Mouse (Mus musculus) pancreas, adult 10 weeks (tissue): ENCODE data around the gene Rnf113a1. TPM values are rescaled to one million over a fixed set of nuclear protein-coding genes. Genes with fewer than 3 reads are reported as not detected.

Experiments
- polyA plus RNA-seq: library from polyadenylated mRNA; stranded (reverse); fragments of 350-450 nt; fragmentation: Illumina TruSeq; extraction: RNeasy Lipid Tissue Mini Kit (QIAGEN cat#74804); gene quantifications from one replicate; pipeline ENCODE4 v1.2.3, GENCODE M21; 2015; ENCODE audit warnings: low read depth, low replicate concordance; ENCODE audit not compliant: insufficient read depth

The Rnf113a1 gene
- polyA plus RNA-seq: 1.2 TPM

GRCm38 (mm10) chrX:37191105-37191743 is at the start of gene Rnf113a1, which contains the start of gene Ndufa1:
Gene Rnf113a1, plus strand, starts transcription at chrX:37191245.
Gene Ndufa1, minus strand, starts transcription at chrX:37191163.

GRCm38 (mm10) chrX:37168742-37169141 is 22.3 kb upstream of the Rnf113a1 start, which contains the start of gene Akap14:
Gene Akap14, minus strand, starts transcription at chrX:37168842.

GRCm38 (mm10) chrX:37210941-37211340 is 19.9 kb downstream of the Rnf113a1 start, which contains the start of gene Gm9:
Gene Gm9, minus strand, starts transcription at chrX:37211041.

GRCm38 (mm10) chrX:37222158-37222557 is 31.1 kb downstream of the Rnf113a1 start, which contains the start of gene Rhox1:
Gene Rhox1, minus strand, starts transcription at chrX:37222258.

Other genes starting within 250 kb of the Rnf113a1 start
- 2.0 TPM for gene Sept6, start 199.5 kb upstream of the Rnf113a1 start, polyA plus RNA-seq
- gene Sowahd, start 142.4 kb upstream of the Rnf113a1 start, polyA plus RNA-seq: not detected
- 264 TPM for gene Rpl39, start 105.8 kb upstream of the Rnf113a1 start, polyA plus RNA-seq
- 10.2 TPM for gene Upf3b, start 80.9 kb upstream of the Rnf113a1 start, polyA plus RNA-seq
- 2.3 TPM for gene Nkap, start 64.5 kb upstream of the Rnf113a1 start, polyA plus RNA-seq
- gene Akap14, start 22.4 kb upstream of the Rnf113a1 start, polyA plus RNA-seq: not detected
- gene Ndufa1, start 82 bp upstream of the Rnf113a1 start, polyA plus RNA-seq: 85.0 TPM
- gene Gm9, start 19.8 kb downstream of the Rnf113a1 start, polyA plus RNA-seq: not detected
- not detected for gene Rhox1, start 31.0 kb downstream of the Rnf113a1 start, polyA plus RNA-seq
- gene Rhox2a, start 53.7 kb downstream of the Rnf113a1 start, polyA plus RNA-seq: not detected
- gene Rhox3a, start 58.7 kb downstream of the Rnf113a1 start, polyA plus RNA-seq: not detected
- gene Rhox4a, start 74.1 kb downstream of the Rnf113a1 start, polyA plus RNA-seq: not detected
- gene Rhox3a2, start 188.8 kb downstream of the Rnf113a1 start, polyA plus RNA-seq: not detected
- gene Rhox4a2, start 199.6 kb downstream of the Rnf113a1 start, polyA plus RNA-seq: not detected
- gene Rhox2b, start 220.8 kb downstream of the Rnf113a1 start, polyA plus RNA-seq: not detected
- gene Rhox4b, start 241.2 kb downstream of the Rnf113a1 start, polyA plus RNA-seq: not detected